Mouse (Mus musculus) myocyte (in vitro differentiated cells): ENCODE data around the gene Igsf9b. TPM values are rescaled to one million over a fixed set of nuclear protein-coding genes. Genes with fewer than 3 reads are reported as not detected.

Experiments
- H3K27me3 ChIP-seq: one replicate; pipeline ENCODE4 v1.6.1; 2011; ENCODE audit not compliant: control insufficient read depth, insufficient read depth, insufficient read length
- H3K36me3 ChIP-seq: one replicate; pipeline ENCODE4 v1.6.1; 2011; ENCODE audit not compliant: control insufficient read depth, insufficient read depth
- H3K4me2 ChIP-seq: one replicate; pipeline ENCODE4 v1.6.1; 2011; ENCODE audit warnings: low read depth, control low read depth
- H3K4me3 ChIP-seq: one replicate; pipeline ENCODE4 v1.5.1; 2011; ENCODE audit warnings: mild to moderate bottlenecking, control low read depth, moderate library complexity
- H3K79me2 ChIP-seq: one replicate; pipeline ENCODE4 v1.6.1; 2011; ENCODE audit not compliant: control insufficient read depth, insufficient read depth
- H3ac ChIP-seq: one replicate; pipeline ENCODE4 v1.6.1; 2011; ENCODE audit not compliant: control insufficient read depth, insufficient read length
- CEBPB ChIP-seq: IDR thresholded peaks from 2 replicates; pipeline ENCODE4 v1.6.1; 2011; ENCODE audit warnings: mild to moderate bottlenecking, moderate library complexity; ENCODE audit not compliant: poor library complexity, insufficient read depth, severe bottlenecking
- E2F4 ChIP-seq: IDR thresholded peaks from one replicate; pipeline ENCODE4 v1.6.1; 2011; ENCODE audit warnings: mild to moderate bottlenecking, control low read depth, moderate library complexity; ENCODE audit not compliant: insufficient read depth
- MAX ChIP-seq: IDR thresholded peaks from one replicate; pipeline ENCODE4 v1.6.1; 2011; ENCODE audit warnings: low read depth, mild to moderate bottlenecking, control low read depth
- MYOD1 ChIP-seq, 3 experiments: IDR thresholded peaks; one replicate each; pipeline ENCODE4 v1.6.1; 2011; ENCODE audit warnings: control low read depth in 2 of 3, low read depth in 2 of 3, mild to moderate bottlenecking in 2 of 3, moderate library complexity in 1 of 3; ENCODE audit not compliant: insufficient read length in 2 of 3, control insufficient read depth in 1 of 3
- MYOG ChIP-seq, 3 experiments: IDR thresholded peaks; one replicate each; pipeline ENCODE4 v1.6.1; 2011; ENCODE audit warnings: control low read depth in 2 of 3, low read depth in 2 of 3, mild to moderate bottlenecking in 2 of 3; ENCODE audit not compliant: insufficient read length in 2 of 3, control insufficient read depth in 1 of 3, insufficient read depth in 1 of 3
- POLR2A ChIP-seq: IDR thresholded peaks from one replicate; pipeline ENCODE4 v1.6.1; 2011; ENCODE audit warnings: low read depth, mild to moderate bottlenecking, control low read depth, moderate library complexity; ENCODE audit not compliant: insufficient read length
- POLR2AphosphoS2 ChIP-seq: IDR thresholded peaks from one replicate; pipeline ENCODE4 v1.6.1; 2011; ENCODE audit warnings: low read depth, control low read depth; ENCODE audit not compliant: insufficient read length
- REST ChIP-seq: IDR thresholded peaks from one replicate; pipeline ENCODE4 v1.6.1; 2011; ENCODE audit warnings: mild to moderate bottlenecking, control low read depth, moderate library complexity; ENCODE audit not compliant: insufficient read depth, insufficient read length
- SRF ChIP-seq: IDR thresholded peaks from one replicate; pipeline ENCODE4 v1.6.1; 2011; ENCODE audit warnings: low read depth; ENCODE audit not compliant: control insufficient read depth, insufficient read length
- TCF12 ChIP-seq: IDR thresholded peaks from one replicate; pipeline ENCODE4 v1.6.1; 2011; ENCODE audit warnings: mild to moderate bottlenecking, control low read depth; ENCODE audit not compliant: poor library complexity, insufficient read depth, severe bottlenecking
- TCF3 ChIP-seq: IDR thresholded peaks from one replicate; pipeline ENCODE4 v1.6.1; 2011; ENCODE audit warnings: low read depth, control low read depth; ENCODE audit not compliant: insufficient read length
- USF1 ChIP-seq: IDR thresholded peaks from one replicate; pipeline ENCODE4 v1.6.1; 2011; ENCODE audit warnings: low read depth, mild to moderate bottlenecking, control low read depth, moderate library complexity
- polyA plus RNA-seq: library from polyadenylated mRNA; unstranded; fragments of >200 nt; fragmentation: generic; extraction: Trizol; gene quantifications from one replicate; pipeline ENCODE4 v1.2.1, GENCODE M21; 2012; ENCODE audit warnings: missing spikeins

Igsf9b gene
- polyA plus RNA-seq, 1 experiment, result 0.04 TPM

GRCm38 (mm10) chr9:27304485-27305102, 5.6 kb downstream of the Igsf9b start:
- no peak overlapping the region for H3K4me2 ChIP-seq
- peaks cover 8% of the 10 kb centered on the region for H3K27me3 ChIP-seq
- H3K4me3 ChIP-seq, result no peak overlapping the region
- H3K79me2 ChIP-seq, result no peaks in the 10 kb centered on the region
- no peak for TF ChIP-seq POLR2AphosphoS2
- TF ChIP-seq POLR2A, result no peak
- TF ChIP-seq MAX, result no peak
- TF ChIP-seq CEBPB, result no peak
- no peak overlapping the region for H3ac ChIP-seq
- H3K36me3 ChIP-seq, result no peaks in the 10 kb centered on the region

- H3K4me2 ChIP-seq, result no peak overlapping the region
- H3K27me3 ChIP-seq, result peaks cover under 1% of the 10 kb centered on the region
- no peaks in the 10 kb centered on the region for H3K79me2 ChIP-seq
- no peak overlapping the region for H3ac ChIP-seq
- no peak overlapping the region for H3K4me3 ChIP-seq
- TF ChIP-seq MAX (no peak), SRF (no peak), USF1 (no peak), TCF12 (no peak), CEBPB (no peak), TCF3 (no peak), POLR2AphosphoS2 (no peak), MYOG (IDR thresholded peaks at IDR 0.05; ENCODE audit: control insufficient read depth in 1 of 3, insufficient read depth in 1 of 3, insufficient read length in 2 of 3, low read depth in 2 of 3) (no peak), MYOD1 (IDR thresholded peaks at IDR 0.05; ENCODE audit: control insufficient read depth in 1 of 3, insufficient read length in 2 of 3, low read depth in 2 of 3) (no peak), E2F4 (no peak), POLR2A (no peak)
- no peaks in the 10 kb centered on the region for H3K36me3 ChIP-seq
Observed at GRCm38 (mm10) chr9:27305502-27305901, 6.5 kb downstream of the Igsf9b start.

GRCm38 (mm10) chr9:27306642-27307041, 7.6 kb downstream of the Igsf9b start:
- Histone ChIP-seq H3K27me3 (no peaks in the 10 kb centered on the region), H3K4me3 (no peak overlapping the region), H3ac (no peak overlapping the region), H3K79me2 (no peaks in the 10 kb centered on the region), H3K4me2 (no peak overlapping the region), H3K36me3 (no peaks in the 10 kb centered on the region)
- no peak for TF ChIP-seq TCF3
- no peak for TF ChIP-seq POLR2A
- no peak for TF ChIP-seq E2F4
- TF ChIP-seq TCF12, result no peak
- TF ChIP-seq POLR2AphosphoS2, result no peak
- no peak for TF ChIP-seq MYOG (IDR thresholded peaks at IDR 0.05; ENCODE audit: control insufficient read depth in 1 of 3, insufficient read depth in 1 of 3, insufficient read length in 2 of 3, low read depth in 2 of 3)
- TF ChIP-seq SRF, result no peak
- no peak for TF ChIP-seq MAX
- no peak for TF ChIP-seq USF1
- no peak for TF ChIP-seq MYOD1 (IDR thresholded peaks at IDR 0.05; ENCODE audit: control insufficient read depth in 1 of 3, insufficient read length in 2 of 3, low read depth in 2 of 3)
- TF ChIP-seq REST, result no peak

GRCm38 (mm10) chr9:27307265-27307664, 8.3 kb downstream of the Igsf9b start:
- Histone ChIP-seq H3K79me2 (no peaks in the 10 kb centered on the region), H3K4me2 (no peak overlapping the region), H3K36me3 (no peaks in the 10 kb centered on the region), H3K4me3 (no peak overlapping the region), H3ac (no peak overlapping the region), H3K27me3 (no peaks in the 10 kb centered on the region)
- TF ChIP-seq E2F4 (no peak), TCF12 (no peak), MAX (no peak), SRF (no peak), POLR2AphosphoS2 (no peak), CEBPB (no peak), POLR2A (no peak), REST (no peak), USF1 (no peak), TCF3 (no peak)

GRCm38 (mm10) chr9:27308045-27308444, 9.0 kb downstream of the Igsf9b start:
- no peak overlapping the region for H3K4me3 ChIP-seq
- H3ac ChIP-seq, result no peak overlapping the region
- no peaks in the 10 kb centered on the region for H3K79me2 ChIP-seq
- H3K27me3 ChIP-seq, result no peaks in the 10 kb centered on the region
- no peak overlapping the region for H3K4me2 ChIP-seq
- no peak for TF ChIP-seq MYOD1 (IDR thresholded peaks at IDR 0.05; ENCODE audit: control insufficient read depth in 1 of 3, insufficient read length in 2 of 3, low read depth in 2 of 3)
- peak; percentile 71 for TF ChIP-seq REST
- no peaks in the 10 kb centered on the region for H3K36me3 ChIP-seq
